Mouse (Mus musculus): Measurements from ENCODE around the gene Anxa2. TPM values are rescaled to one million over a fixed set of nuclear protein-coding genes. Genes with fewer than 3 reads are reported as not detected.

The Anxa2 gene
- total RNA-seq, 1 experiment from 2014 or later, result 335 TPM

GRCm38 (mm10) chr9:69457747-69458625, 4.6 kb downstream of the Anxa2 start:
- DNase-seq, result peak; percentile 94

GRCm38 (mm10) chr9:69458982-69459381, 5.6 kb downstream of the Anxa2 start:
- peak; percentile 88 for DNase-seq

GRCm38 (mm10) chr9:69459876-69460275, 6.5 kb downstream of the Anxa2 start:
- no peak for DNase-seq

DNA sequence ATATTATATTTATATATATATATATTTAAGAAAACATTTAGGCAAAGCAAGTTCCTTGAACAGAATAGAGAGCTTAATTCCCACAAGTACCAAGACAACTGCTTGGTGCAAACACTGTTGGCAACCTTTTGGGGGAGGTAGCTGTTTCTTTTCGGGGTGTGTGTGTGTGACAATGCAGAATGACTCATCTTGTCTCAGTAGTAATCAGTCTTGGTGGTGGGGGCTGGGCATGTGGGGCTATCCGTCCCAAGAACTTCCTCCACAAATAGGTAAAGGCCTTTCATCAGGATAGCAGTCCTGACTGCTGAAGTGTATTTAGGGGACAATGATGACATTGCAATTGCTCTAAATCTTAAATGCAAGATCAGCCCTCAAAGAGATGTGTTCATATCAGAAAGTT, 9.6 kb downstream of the Anxa2 start:
- DNase-seq, result no peak

DNA sequence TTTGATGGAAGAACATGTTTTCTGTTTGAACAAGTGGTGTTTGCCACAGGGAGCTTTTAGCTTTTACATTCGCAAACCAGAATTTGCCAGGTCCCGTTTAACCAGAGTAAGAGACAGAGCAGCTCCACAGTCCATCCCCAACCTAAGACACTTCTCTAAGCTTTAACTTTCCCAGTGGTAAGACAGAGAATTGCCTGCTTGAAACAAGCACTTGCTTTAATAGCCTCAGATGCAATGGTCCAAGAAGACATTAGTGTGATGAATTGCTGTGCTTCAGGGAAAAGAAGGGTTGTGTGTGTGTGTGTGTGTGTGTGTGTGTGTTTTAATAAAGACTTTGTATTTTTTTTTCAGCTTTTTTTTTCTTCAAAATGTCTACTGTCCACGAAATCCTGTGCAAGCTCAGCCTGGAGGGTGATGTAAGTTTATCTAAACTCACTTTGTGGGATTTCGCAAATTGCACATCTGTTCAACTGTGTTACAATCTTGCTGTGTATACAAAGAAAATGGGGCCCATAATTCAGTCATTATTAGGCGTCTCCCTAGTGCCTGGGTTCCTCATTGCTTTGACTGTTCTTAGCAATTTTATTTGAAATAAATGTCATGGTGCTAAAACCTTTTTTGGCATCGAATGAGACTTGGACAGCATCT, 10.8 kb downstream of the Anxa2 start:
- no peak for DNase-seq

- peak; percentile 65 for DNase-seq
Measured at GRCm38 (mm10) chr9:69466098-69466497, 12.7 kb downstream of the Anxa2 start.

DNA sequence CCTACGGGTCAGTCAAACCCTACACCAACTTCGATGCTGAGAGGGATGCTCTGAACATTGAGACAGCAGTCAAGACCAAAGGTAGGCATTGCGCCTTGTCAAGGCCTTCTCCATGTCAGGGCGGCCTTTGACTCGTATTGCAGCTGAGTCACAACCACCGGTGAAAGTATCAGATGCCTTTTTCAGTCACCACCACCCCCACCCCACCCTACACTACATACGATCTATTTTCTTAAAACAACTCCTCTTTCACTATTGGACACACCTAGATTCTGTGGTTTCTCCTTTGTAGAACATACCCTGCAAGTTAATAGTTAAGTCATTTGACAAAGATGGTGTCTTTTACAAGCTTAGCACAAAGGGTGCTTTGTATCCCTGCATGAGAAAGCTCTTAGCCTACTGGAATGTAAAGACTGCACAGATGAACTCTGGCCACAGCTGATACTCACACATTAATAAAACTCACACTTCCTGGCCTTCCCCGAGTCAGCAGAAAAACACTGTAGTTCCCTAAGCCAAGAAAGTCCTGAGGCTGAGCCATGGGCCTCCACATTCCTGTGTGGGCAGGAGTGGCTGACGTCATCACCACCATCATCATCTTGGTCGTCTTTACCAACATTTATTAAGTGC, 14.0 kb downstream of the Anxa2 start:
- DNase-seq, result no peak

DNA sequence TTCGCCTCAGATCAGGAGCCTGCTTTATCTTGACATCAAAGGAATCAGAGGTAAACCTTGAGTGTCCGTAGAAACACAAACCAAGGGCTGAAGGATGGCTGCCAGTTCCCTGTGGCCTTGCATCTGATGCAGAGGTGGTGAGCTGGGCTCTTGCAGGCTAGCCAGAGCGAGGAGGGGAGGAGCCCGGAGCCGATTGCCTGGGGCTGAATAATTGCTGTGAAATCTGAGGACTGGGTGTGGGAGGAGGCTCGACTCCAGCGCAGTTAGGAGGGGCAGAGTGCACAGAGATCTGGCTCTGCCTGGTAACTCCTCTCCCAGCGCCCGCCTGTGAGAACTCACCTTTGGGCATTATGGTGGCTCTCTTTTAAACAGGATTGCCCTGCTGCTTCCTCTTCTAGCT, 15.6 kb downstream of the Anxa2 start:
- DNase-seq, result peak; percentile 87

DNA sequence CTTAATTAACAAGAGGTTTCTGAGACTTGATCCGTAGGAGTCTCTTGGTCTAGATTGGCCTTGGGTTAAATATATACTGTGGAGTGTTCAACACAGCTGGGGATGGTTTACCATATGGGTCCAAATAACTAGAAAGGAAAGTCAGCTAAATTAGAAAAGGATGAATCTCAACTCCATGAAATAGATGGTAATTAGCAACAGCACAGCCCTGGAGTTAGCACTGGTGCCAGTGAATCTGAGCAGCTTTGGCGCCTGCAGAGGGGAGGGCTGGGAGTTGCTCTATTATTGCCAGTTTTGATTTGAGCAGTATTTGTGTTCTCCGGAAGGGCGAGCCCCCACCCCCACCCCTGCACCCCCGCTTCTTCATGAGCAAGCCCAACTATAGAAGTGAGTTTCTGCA, 16.9 kb downstream of the Anxa2 start:
- no peak for DNase-seq

DNA sequence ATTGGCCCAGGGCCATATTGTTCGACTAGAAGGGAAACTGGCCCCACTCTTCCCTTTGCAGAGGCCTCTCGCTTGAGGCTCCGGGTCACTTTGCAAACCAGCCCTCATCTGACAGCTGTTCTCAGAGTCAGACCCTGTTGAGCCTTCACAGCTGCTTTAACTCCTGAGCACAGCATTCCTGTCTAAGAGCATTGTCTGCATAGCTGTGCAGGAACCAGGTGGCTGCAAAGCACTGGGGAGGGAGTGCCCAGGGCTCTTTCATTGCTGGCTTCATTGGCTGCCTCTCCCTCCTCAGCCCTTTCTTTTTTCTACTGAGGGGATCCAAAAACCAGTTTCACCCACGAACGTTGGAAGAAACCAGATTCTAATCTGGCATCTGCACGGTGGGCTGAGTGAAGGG, 17.5 kb downstream of the Anxa2 start:
- DNase-seq, result no peak

GRCm38 (mm10) chr9:69472724-69473123, 19.3 kb downstream of the Anxa2 start:
- DNase-seq, result peak; percentile 89

DNA sequence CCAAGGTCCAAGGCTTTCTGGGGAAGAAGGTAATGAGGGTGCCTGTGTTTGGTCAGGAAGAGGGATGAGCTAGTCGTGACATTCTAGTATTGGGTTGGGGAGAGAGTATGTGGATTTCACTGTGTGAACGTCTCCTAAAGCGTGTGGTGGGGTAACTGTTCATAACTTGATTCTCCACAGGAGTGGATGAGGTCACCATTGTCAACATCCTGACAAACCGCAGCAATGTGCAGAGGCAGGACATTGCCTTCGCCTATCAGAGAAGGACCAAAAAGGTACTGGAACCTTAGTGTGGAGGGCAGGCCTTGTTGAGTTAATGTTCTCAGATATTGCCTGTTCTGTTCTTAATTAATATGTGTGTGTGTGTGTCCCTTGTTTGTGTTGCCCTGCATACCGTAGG, 22.5 kb downstream of the Anxa2 start:
- no peak for DNase-seq

GRCm38 (mm10) chr9:69477195-69477823, 23.9 kb downstream of the Anxa2 start:
- DNase-seq, result peak; percentile 46

DNA sequence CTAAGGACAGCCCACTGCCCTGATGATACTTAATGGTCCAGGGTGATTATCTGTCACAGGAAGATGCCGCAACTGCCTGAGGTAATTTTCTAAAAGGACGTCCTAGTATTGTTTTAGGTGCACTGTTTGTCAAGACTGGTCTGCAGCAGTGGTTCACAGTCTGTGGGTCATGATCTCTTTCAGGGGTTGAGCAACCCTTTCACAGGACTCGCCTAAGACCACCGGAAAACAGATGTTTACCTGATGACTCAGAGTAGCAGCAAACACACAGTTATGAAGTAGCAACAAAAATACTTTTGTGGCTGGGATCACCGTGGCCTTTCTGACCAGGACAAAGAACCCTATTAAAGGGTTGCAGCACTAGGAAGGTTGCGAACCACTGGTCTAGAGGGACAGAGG, 24.4 kb downstream of the Anxa2 start:
- DNase-seq, result no peak

GRCm38 (mm10) chr9:69480344-69480743, 26.9 kb downstream of the Anxa2 start:
- peak; percentile 88 for DNase-seq

GRCm38 (mm10) chr9:69483811-69484210, 30.4 kb downstream of the Anxa2 start:
- no peak for DNase-seq

DNA sequence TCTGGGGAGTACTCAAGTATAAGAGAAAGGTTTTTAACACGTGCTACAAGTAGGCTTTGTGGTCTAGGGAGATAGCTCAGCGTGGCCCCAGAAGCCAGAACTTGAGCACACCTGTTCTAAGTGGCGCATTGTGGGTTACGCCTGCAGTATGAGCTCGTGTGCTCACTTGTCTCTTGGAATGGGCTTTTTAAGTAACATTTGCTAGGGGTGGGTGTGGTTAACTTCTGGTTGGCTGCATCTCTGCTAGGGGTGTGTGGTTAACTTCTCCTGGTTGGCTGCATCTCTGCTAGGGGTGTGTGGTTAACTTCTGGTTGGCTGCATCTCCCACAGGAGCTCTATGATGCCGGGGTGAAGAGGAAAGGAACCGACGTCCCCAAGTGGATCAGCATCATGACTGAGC, 32.7 kb downstream of the Anxa2 start:
- no peak for DNase-seq

DNA sequence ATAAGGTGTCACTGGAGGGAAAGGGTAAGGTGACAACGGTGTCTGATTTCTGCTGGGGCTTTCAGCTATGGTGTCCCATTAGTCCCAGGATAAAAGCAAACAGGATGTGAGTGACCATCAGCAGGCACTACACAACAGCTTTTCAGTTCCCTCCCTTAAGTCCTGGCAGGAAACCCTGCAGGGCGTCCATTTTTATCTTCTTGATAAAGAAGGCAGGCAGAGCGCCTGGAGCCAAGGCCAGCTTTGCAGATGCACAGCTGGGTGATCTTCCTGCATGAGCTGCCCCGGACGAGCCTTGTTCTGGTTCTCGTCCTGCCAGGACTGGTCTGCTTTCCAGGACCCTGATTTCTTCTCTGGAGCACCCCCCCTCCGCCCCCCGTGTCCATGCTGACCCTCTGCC, 35.1 kb downstream of the Anxa2 start:
- no peak for DNase-seq

DNA sequence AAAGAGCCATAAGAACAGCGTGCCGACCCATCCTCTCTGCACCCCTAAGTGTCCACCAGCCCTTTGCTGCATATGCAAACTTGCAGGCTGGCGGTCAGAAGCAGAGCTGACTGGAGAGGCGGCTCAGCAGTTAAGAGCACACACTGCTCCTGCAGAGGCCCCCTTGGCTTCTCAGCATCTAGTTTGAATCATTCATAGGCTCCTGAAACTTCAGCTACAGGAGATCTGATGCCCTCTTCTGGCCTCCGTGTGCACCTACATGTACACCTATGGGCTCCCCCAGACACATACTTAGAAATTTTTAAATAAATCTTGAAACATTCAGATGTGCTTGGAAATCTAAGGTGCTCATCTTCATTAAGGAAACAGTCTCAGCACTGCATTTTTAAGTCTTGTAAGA, 35.6 kb downstream of the Anxa2 start:
- peak; percentile 43 for DNase-seq

GRCm38 (mm10) chr9:69492809-69493208, 39.4 kb downstream of the Anxa2 start:
- DNase-seq, result no peak

GRCm38 (mm10) chr9:69502504-69502903, 49.1 kb downstream of the Anxa2 start:
- DNase-seq, result peak; percentile 78

GRCm38 (mm10) chr9:69505611-69506010, 52.2 kb downstream of the Anxa2 start:
- DNase-seq, result peak; percentile 67

DNA sequence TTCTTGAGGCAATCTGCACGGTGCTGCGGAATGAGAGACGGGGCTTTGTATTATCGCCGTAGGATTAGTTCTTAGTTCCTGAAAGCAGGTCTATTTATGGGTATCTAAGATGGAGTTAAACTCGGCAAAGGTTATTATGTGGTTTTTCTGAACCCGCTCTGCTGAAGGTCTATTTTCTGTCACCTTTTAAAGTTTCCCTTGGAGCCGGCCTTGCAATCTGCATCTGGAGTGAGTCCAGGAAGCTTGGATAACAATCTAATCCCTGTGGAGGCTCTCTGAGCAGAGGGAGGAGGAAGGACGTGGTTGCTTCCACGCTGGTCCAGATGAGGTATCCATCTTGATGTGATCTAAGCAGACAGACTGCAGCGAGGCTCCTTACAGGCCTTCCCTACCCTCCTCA, 53.8 kb downstream of the Anxa2 start:
- no peak for DNase-seq
